Mouse (Mus musculus): Measurements from ENCODE around the gene Cdk17.
A peak's percentile ranks its signal among the peaks of the same experiment; 100 is the strongest.

- TF ChIP-seq CTCF (IDR thresholded peaks at IDR 0.05; ENCODE audit: low read depth), result no peak
- peak; percentile 61 for TF ChIP-seq EP300 (IDR thresholded peaks at IDR 0.05; ENCODE audit: low read depth)
These were observed 39.3 kb upstream of the Cdk17 start for GRCm38 (mm10) chr10:93121262-93121860.
